Mouse (Mus musculus) kidney, adult 2 months (tissue): ENCODE measurements at regions not wholly inside any gene's neighbourhood (a gene's known extent, or its start where the extent isn't known, plus 50 kb on each side); places are given as distances from the start of the nearest gene placed in this dataset.

ENCODE experiments used
- DNase-seq: peaks from one replicate; pipeline ENCODE4 v3.0.0; 2021
- H3K27ac ChIP-seq: fragments of 200-500 bp; 2 replicates; pipeline ENCODE4 v1.5.1; 2012; ENCODE audit warnings: low read depth, low read length, control low read depth, inconsistent platforms; ENCODE audit not compliant: insufficient read depth
- H3K27me3 ChIP-seq: fragments of 200-500 bp; replicated peaks from 2 replicates; pipeline ENCODE4 v1.6.1; 2012; ENCODE audit warnings: mild to moderate bottlenecking, moderate library complexity, low read length, inconsistent platforms; ENCODE audit not compliant: control insufficient read depth, insufficient read depth
- H3K36me3 ChIP-seq: fragments of 200-500 bp; 2 replicates; pipeline ENCODE4 v1.6.1; 2012; ENCODE audit warnings: mild to moderate bottlenecking, moderate library complexity, low read length, inconsistent platforms; ENCODE audit not compliant: control insufficient read depth, insufficient read depth
- H3K4me1 ChIP-seq: fragments of 200-500 bp; 2 replicates; pipeline ENCODE4 v1.6.1; 2011; ENCODE audit warnings: low read length; ENCODE audit not compliant: control insufficient read depth, insufficient read depth
- H3K4me3 ChIP-seq: fragments of 200-500 bp; 2 replicates; pipeline ENCODE4 v1.5.1; 2011; ENCODE audit warnings: mild to moderate bottlenecking, low read depth, low read length, control low read depth; ENCODE audit not compliant: insufficient read depth
- CTCF ChIP-seq: fragments of 200-500 bp; conservative IDR thresholded peaks from 2 replicates; pipeline ENCODE4 v1.5.1; 2011; ENCODE audit warnings: low read depth, mild to moderate bottlenecking, control low read depth, low read length, moderate library complexity, mixed read lengths; ENCODE audit not compliant: insufficient read depth, insufficient read length
- POLR2A ChIP-seq: fragments of 200-500 bp; IDR thresholded peaks from one replicate; pipeline ENCODE4 v1.6.1; 2011; ENCODE audit warnings: low read depth, low read length, control low read depth
- WGBS: fragments of 180-500 bp; shearing (Covaris S2); methylation state at CpG from one replicate; pipeline ENCODE4 v1.1.7; 2018; 5-methylcytosine and 5-hydroxymethylcytosine counted together

- TF ChIP-seq CTCF (no peak), POLR2A (no peak)
- no peaks in the 10 kb centered on the region for H3K27me3 ChIP-seq
- H3K36me3 ChIP-seq, result no peaks in the 10 kb centered on the region
- no peak overlapping the region for H3K27ac ChIP-seq
- H3K4me3 ChIP-seq, result no peak overlapping the region
- DNase-seq, result no peak
- WGBS, result 62% methylated on average over 3 of the region's 3 CpGs
- H3K4me1 ChIP-seq, result no peaks in the 10 kb centered on the region
Observed at GRCm38 (mm10) chr2:63920997-63921396, 176.8 kb downstream of the Fign start.

GRCm38 (mm10) chr2:63920019-63920418, 177.8 kb downstream of the Fign start:
- H3K4me1 ChIP-seq, result no peaks in the 10 kb centered on the region
- no peak for TF ChIP-seq CTCF
- TF ChIP-seq POLR2A, result no peak
- H3K36me3 ChIP-seq, result no peaks in the 10 kb centered on the region
- no peak for DNase-seq
- H3K4me3 ChIP-seq, result no peak overlapping the region
- H3K27me3 ChIP-seq, result no peaks in the 10 kb centered on the region
- no peak overlapping the region for H3K27ac ChIP-seq
- 97% methylated on average over 4 of the region's 4 CpGs for WGBS

GRCm38 (mm10) chr2:63900644-63901043, 197.2 kb downstream of the Fign start:
- no peaks in the 10 kb centered on the region for H3K4me1 ChIP-seq
- no peaks in the 10 kb centered on the region for H3K36me3 ChIP-seq
- no peak overlapping the region for H3K4me3 ChIP-seq
- TF ChIP-seq CTCF (no peak), POLR2A (no peak)
- no peak overlapping the region for H3K27ac ChIP-seq
- no peak for DNase-seq
- no peaks in the 10 kb centered on the region for H3K27me3 ChIP-seq

DNA sequence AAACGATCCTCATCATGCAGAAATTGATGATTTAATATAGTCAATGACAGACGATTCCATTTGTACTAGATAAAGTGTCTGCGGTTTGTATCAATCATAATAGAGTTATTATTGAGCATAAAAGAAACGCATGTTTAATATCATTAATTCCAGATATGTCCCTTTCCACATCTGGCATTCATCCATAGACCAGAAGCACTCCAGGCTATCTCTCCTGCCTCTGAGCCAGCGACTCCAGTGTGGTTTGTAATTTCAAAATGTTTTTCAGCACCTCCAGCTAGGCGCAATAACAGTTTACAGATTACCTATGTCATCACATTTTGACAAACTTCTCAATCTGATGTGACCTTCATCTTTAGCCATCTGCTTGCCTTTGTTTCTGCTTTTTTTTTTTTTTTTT, 219.4 kb downstream of the Fign start:
- Histone ChIP-seq H3K4me3 (no peak overlapping the region), H3K4me1 (peaks cover 11% of the 10 kb centered on the region), H3K36me3 (no peaks in the 10 kb centered on the region), H3K27me3 (no peaks in the 10 kb centered on the region), H3K27ac (no peak overlapping the region)
- DNase-seq, result no peak
- TF ChIP-seq POLR2A, result no peak
- 78% methylated on average over 6 of the region's 6 CpGs for WGBS

DNA sequence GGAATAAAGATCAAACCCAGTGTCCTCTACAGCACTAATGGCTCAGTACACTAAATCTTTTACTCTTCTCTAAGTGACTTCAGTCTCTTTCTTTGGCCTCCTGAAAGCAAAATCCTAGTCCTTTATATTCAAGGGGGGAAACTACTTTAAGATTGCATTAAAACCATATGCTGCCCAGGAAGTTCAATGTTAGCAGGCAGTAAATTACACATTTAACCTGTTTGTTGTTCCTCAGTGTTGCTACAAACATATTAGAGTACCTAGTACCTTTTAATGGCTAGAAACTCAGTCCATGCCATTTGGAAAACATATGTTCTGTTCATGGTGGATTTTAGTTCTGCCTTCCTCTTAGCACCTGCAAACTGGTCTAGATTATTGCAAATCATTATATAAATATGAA, 220.5 kb downstream of the Fign start:
- Histone ChIP-seq H3K4me3 (no peak overlapping the region), H3K36me3 (no peaks in the 10 kb centered on the region), H3K27me3 (no peaks in the 10 kb centered on the region), H3K4me1 (peaks cover 11% of the 10 kb centered on the region), H3K27ac (no peak overlapping the region)
- TF ChIP-seq CTCF, result no peak
- no peak for TF ChIP-seq POLR2A
- DNase-seq, result no peak

DNA sequence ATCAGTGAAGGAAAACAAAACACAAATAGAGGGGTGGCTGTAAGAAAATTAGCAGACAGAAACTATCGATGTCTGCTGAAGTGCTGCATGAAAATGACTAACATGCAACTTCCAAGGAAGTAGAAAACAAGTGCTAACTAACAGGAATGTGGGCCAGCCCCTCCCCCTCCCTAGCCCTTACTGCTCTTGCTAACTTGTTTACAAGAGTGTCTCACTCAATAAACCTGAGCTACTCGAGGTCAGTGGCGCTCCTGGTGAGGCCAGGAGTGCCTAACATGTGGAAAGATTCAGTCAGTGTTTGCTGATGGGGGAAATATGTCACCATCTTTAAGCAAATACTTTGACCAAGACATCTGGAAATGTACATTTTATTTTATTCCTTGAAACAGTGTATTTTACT, 221.5 kb downstream of the Fign start:
- peak overlapping the region; percentile 77; the same call in 1 of the 2 replicates for H3K27ac ChIP-seq
- H3K36me3 ChIP-seq, result no peaks in the 10 kb centered on the region
- no peaks in the 10 kb centered on the region for H3K27me3 ChIP-seq
- DNase-seq, result peak; percentile 83
- 1% methylated on average over 3 of the region's 3 CpGs for WGBS
- H3K4me1 ChIP-seq, result peaks cover 11% of the 10 kb centered on the region
- no peak overlapping the region for H3K4me3 ChIP-seq
- TF ChIP-seq POLR2A (no peak), CTCF (no peak)

GRCm38 (mm10) chr2:63875101-63875500, 222.7 kb downstream of the Fign start:
- Histone ChIP-seq H3K4me3 (no peak overlapping the region), H3K36me3 (no peaks in the 10 kb centered on the region), H3K27me3 (no peaks in the 10 kb centered on the region), H3K27ac (no peak overlapping the region), H3K4me1 (peaks cover 11% of the 10 kb centered on the region)
- TF ChIP-seq CTCF (no peak), POLR2A (no peak)
- WGBS, result 44% methylated on average over 4 of the region's 4 CpGs
- peak; percentile 7 for DNase-seq

DNA sequence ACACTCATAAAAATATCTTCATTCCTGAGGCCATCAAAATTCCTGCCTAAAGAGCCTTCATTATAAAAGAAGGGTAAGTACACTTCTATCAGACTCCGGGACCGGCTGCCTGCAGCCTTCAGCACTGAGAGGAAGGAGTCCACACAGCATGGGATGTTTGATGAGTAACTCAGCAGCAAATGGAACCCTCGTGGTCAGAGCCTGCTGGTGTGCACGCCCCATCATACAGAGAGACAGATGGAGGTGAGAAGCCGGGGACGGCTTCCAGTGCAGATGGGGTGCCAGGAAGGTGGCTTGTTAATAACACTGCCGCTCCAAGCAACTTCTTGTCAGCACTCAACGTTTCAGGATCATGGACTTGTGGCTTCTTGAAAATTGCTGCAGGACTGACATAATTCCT, 231.3 kb downstream of the Fign start:
- DNase-seq, result no peak
- WGBS, result 65% methylated on average over 8 of the region's 8 CpGs
- TF ChIP-seq POLR2A (no peak), CTCF (no peak)
- H3K27me3 ChIP-seq, result no peaks in the 10 kb centered on the region
- no peak overlapping the region for H3K27ac ChIP-seq
- H3K36me3 ChIP-seq, result no peaks in the 10 kb centered on the region
- H3K4me3 ChIP-seq, result no peak overlapping the region
- H3K4me1 ChIP-seq, result no peaks in the 10 kb centered on the region
